Mouse (Mus musculus) intestine, embryonic 14.5 days (tissue): ENCODE data around the gene Vasp. TPM values are rescaled to one million over a fixed set of nuclear protein-coding genes. Genes with fewer than 3 reads are reported as not detected.
A peak's percentile ranks its signal among the peaks of the same experiment; 100 is the strongest.

Source experiments
- ATAC-seq: fragments of 200-750 bp; cut with Nextera tagmentation; replicated peaks from 2 replicates; pipeline ENCODE4 v1.8.0; 2017; ENCODE audit warnings: low read depth, moderate number of reproducible peaks, moderate TSS enrichment, moderate library complexity; ENCODE audit not compliant: low FRiP score, low TSS enrichment
- DNase-seq: peaks from one replicate; pipeline ENCODE4 v3.0.0-alpha.2; 2018; ENCODE audit warnings: low spot score
- H3K27ac ChIP-seq: fragments of 300-500 bp; sonication (generic); 2 replicates; pipeline ENCODE4 v1.5.1; 2014; ENCODE audit warnings: low read depth, mild to moderate bottlenecking, control low read depth
- H3K27me3 ChIP-seq: fragments of 300-500 bp; sonication (generic); replicated peaks from 2 replicates; pipeline ENCODE4 v1.6.1; 2014; ENCODE audit warnings: low read length, control low read depth; ENCODE audit not compliant: control insufficient read depth, insufficient read depth
- H3K36me3 ChIP-seq: fragments of 300-500 bp; sonication (generic); 2 replicates; pipeline ENCODE4 v1.6.1; 2014; ENCODE audit warnings: low read length, control low read depth; ENCODE audit not compliant: control insufficient read depth, insufficient read depth
- H3K4me1 ChIP-seq: fragments of 300-500 bp; sonication (generic); replicated peaks from 2 replicates; pipeline ENCODE4 v1.6.1; 2014; ENCODE audit warnings: low read length, control low read depth, mixed read lengths; ENCODE audit not compliant: control insufficient read depth, insufficient read depth
- H3K4me2 ChIP-seq: fragments of 300-500 bp; sonication (generic); 2 replicates; pipeline ENCODE4 v1.6.1; 2014; ENCODE audit warnings: low read length
- H3K4me3 ChIP-seq: fragments of 300-500 bp; sonication (generic); 2 replicates; pipeline ENCODE4 v1.5.1; 2014; ENCODE audit warnings: low read depth, low read length, control low read depth, mixed read lengths
- H3K9ac ChIP-seq: fragments of 300-500 bp; sonication (generic); 2 replicates; pipeline ENCODE4 v1.6.1; 2014; ENCODE audit warnings: mild to moderate bottlenecking, low read length
- H3K9me3 ChIP-seq: fragments of 300-500 bp; sonication (generic); 2 replicates; pipeline ENCODE4 v1.6.1; 2016; ENCODE audit warnings: low read length, control low read depth; ENCODE audit not compliant: control insufficient read depth
- WGBS: fragments of 180-500 bp; shearing (Covaris S2); extraction: QIAGEN DNeasy Blood & Tissue Kit; methylation state at CpG from one replicate; pipeline ENCODE4 v1.1.7; 2014; 5-methylcytosine and 5-hydroxymethylcytosine counted together
- polyA plus RNA-seq: library from polyadenylated mRNA; unstranded; fragments of >200 nt; fragmentation: Nextera tagmentation; extraction: Ambion mirVana; gene quantifications from 2 replicates; pipeline ENCODE4 v1.2.1, GENCODE M21; 2014

Vasp gene
- 78.5 and 79.2 TPM in 2 replicates for polyA plus RNA-seq

DNA sequence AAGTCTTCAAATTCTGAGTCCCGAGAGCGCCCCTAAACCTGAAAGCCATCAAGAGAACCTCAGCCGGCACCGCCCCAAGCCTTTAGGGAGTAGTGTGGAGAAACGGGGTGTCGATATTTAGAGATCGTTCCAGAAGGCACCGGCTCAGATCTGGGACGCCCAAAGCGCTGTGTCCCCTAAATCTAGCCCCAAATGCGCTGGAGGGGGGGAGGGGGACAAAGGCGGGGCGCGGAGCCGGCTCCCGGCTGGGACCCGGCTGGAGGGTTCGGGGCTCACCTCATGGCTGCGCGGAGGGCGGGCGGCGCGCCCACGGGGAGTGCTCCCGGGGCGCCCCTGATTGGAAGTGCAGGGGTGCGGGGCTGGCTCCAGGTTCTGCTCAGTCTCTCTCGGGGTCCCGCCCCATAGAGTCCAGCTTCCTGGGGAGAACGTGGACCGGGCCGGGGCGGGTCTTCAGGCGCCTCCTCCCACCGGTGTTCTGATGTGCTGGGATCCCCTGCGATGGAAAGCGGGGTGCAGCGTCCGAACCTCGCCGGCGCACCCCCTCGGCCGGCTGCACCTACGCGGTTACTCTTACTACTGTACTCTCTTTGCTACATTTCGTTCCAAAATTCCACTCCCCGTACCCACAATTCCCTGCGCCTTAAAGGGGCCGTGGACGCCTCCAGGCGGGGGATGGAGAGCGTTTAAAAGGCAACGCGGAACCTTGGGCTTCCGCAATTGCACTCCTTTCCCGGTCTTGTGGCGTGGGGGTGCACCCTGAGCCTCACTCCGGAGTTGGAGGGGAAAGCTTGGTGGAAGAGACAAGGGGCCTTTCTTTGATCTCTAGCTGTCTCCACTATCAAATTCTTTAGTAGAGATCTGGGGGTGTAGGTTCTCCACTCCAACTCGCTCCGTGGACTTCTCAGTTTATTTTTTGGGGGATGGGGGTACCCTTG lies at the start of gene Vasp:
Gene Vasp (minus strand): TSS at position 580 of the 935 bp plus-strand sequence.
- Histone ChIP-seq H3K27me3 (no peaks in the 10 kb centered on the region), H3K4me1 (peaks cover 23% of the 10 kb centered on the region), H3K9ac (peak within 1 kb of the TSS; percentile 90), H3K4me2 (peak within 1 kb of the TSS; percentile 96), H3K4me3 (peak within 1 kb of the TSS; percentile 88), H3K36me3 (peaks cover 13% of the 10 kb centered on the region; the same call in 1 of the 2 replicates), H3K9me3 (no peaks in the 10 kb centered on the region), H3K27ac (peak within 1 kb of the TSS; percentile 93)
- under 1% methylated on average over 57 of the region's 62 CpGs for WGBS
- peak; percentile 89 for DNase-seq
- ATAC-seq = peak; percentile 75

DNA sequence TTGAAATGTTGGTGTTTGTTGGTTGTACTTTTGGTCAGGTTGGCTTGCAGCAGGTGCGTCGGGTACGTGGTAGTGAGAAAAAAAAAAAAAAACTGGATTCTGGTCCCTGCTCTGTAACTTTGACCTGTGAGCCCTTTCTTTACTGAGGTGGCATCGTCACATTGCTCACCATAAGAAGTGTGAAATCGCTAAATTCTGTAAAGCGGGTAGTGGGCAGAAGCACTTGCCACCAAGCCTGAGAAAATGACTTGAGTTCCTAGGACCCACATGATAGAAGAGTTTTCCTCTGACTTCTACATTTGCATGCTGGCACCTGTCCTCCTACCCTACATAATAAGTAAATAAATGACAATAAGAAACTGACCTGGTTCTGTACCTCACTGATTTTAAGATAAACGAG lies 49.0 kb upstream of the Vasp start:
- H3K36me3 ChIP-seq = no peaks in the 10 kb centered on the region
- ATAC-seq (no peak), DNase-seq (no peak)
- 0 out of 2 replicates have a peak overlapping the region, but pooled peaks have one; percentile 47 for H3K4me3 ChIP-seq
- H3K27ac ChIP-seq = no peak overlapping the region
- H3K4me2 ChIP-seq = peak overlapping the region; percentile 78
- H3K9me3 ChIP-seq = no peaks in the 10 kb centered on the region
- H3K27me3 ChIP-seq = peaks cover 22% of the 10 kb centered on the region; the same call in 1 of the 2 replicates
- WGBS = 41% methylated on average over 7 of the region's 7 CpGs
- peaks cover 5% of the 10 kb centered on the region for H3K4me1 ChIP-seq
- H3K9ac ChIP-seq = 0 out of 2 replicates have a peak overlapping the region, but pooled peaks have one; percentile 29

DNA sequence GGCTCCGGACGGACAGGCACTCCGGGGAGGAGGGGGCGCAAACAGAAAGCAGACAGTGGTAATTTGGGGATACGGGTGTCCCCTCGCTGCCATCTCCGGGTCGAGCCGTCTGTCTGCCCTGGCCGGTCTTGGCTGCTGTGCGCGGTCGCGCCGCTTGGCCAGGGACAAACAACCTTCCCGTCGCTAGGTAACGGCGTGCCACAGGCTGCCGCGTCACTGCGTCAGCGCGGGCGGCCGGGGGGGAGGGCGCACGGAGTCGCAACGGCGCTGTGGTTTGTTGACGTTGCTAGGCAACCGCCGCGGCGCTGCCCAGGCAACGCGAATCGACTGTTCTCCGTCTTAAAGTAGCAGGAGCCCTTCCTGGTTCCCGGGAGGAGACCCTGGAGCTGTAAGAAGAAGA lies 48.3 kb upstream of the Vasp start:
- Histone ChIP-seq H3K4me3 (peak overlapping the region; percentile 47), H3K27ac (peak overlapping the region; percentile 38; the same call in 1 of the 2 replicates), H3K36me3 (no peaks in the 10 kb centered on the region), H3K9ac (peak overlapping the region; percentile 67), H3K27me3 (peaks cover 23% of the 10 kb centered on the region; the same call in 1 of the 2 replicates), H3K9me3 (no peaks in the 10 kb centered on the region), H3K4me2 (peak overlapping the region; percentile 78), H3K4me1 (peaks cover 5% of the 10 kb centered on the region; the same call in 1 of the 2 replicates)
- peak; percentile 91 for ATAC-seq
- under 1% methylated on average over 41 of the region's 41 CpGs for WGBS
- DNase-seq = peak; percentile 97

DNA sequence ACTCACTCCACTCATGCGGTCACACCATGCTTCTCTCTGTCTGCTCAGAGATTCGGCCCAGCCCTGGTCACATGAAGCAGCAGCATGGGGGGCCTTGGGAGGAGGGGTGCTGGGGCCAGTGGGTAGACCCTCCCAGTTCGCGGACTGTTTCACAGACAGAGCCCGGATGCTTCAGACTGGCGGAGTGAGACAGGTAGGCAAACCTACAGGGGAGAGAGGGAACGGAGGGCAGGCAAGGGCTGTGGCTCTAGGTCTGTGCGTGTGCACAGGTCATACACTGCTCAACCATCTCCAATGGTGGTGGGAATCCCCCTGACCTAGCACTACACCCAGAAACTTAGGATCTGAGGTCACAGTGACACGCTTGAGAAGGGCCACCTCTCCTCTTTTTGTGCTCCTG lies 47.8 kb upstream of the Vasp start:
- peak overlapping the region; percentile 38; the same call in 1 of the 2 replicates for H3K27ac ChIP-seq
- WGBS = 17% methylated on average over 9 of the region's 9 CpGs

DNA sequence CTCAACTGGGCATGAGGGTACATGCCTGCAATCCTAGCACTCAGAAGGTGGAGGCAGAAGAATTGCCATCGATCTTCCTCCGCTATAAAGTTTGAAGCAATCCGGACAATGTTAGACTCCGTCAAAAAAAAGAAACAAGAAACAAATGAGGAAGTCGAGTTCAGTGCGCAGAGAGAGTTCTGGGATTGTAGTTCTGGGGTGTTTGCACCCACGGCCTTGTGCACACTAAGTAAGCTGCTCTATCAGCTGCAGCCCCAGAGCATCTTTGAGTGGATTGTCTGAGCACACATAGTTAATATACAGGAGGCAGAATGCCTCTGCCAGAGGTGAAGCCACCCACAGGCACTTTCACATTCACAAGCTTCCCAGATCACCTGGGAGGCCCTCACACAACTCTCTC lies 47.1 kb upstream of the Vasp start:
- Histone ChIP-seq H3K9ac (no peak overlapping the region), H3K4me3 (no peak overlapping the region), H3K9me3 (no peaks in the 10 kb centered on the region), H3K4me2 (no peak overlapping the region), H3K27me3 (peaks cover 23% of the 10 kb centered on the region; the same call in 1 of the 2 replicates), H3K27ac (no peak overlapping the region), H3K36me3 (no peaks in the 10 kb centered on the region), H3K4me1 (peaks cover 5% of the 10 kb centered on the region; the same call in 1 of the 2 replicates)
- WGBS = 76% methylated on average over 7 of the region's 7 CpGs
- ATAC-seq = no peak
- DNase-seq = no peak

More for the DNA sequence above, 47.8 kb upstream of the Vasp start:
- H3K9me3 ChIP-seq = no peaks in the 10 kb centered on the region
- no peaks in the 10 kb centered on the region for H3K36me3 ChIP-seq
- DNase-seq = no peak
- H3K4me3 ChIP-seq = peak overlapping the region; percentile 47
- peak; percentile 65 for ATAC-seq
- H3K4me2 ChIP-seq = peak overlapping the region; percentile 78
- peaks cover 5% of the 10 kb centered on the region; the same call in 1 of the 2 replicates for H3K4me1 ChIP-seq
- H3K9ac ChIP-seq = peak overlapping the region; percentile 67
- H3K27me3 ChIP-seq = peaks cover 23% of the 10 kb centered on the region; the same call in 1 of the 2 replicates

DNA sequence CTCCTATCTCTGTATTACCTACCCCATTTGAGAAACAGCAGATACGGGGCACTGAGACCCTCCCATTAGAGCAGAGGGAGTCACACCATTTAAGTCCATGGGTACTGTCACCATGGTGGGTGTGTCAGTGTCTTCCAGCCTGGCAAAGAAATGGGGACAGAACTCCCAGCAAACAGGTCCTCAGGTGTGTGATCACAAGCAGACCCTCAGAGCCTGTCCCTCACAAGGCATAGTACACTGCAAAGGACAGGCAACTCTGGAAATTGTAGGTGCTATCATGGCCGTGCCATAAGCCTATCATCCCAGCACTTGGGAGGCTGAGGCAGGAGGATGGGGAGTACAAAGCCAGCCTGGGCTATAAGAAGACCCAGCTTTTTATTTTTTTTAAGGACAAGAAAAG lies 46.6 kb upstream of the Vasp start:
- WGBS = 58% methylated on average over 2 of the region's 2 CpGs
- Histone ChIP-seq H3K4me1 (peaks cover 5% of the 10 kb centered on the region; the same call in 1 of the 2 replicates), H3K4me3 (no peak overlapping the region)

DNA sequence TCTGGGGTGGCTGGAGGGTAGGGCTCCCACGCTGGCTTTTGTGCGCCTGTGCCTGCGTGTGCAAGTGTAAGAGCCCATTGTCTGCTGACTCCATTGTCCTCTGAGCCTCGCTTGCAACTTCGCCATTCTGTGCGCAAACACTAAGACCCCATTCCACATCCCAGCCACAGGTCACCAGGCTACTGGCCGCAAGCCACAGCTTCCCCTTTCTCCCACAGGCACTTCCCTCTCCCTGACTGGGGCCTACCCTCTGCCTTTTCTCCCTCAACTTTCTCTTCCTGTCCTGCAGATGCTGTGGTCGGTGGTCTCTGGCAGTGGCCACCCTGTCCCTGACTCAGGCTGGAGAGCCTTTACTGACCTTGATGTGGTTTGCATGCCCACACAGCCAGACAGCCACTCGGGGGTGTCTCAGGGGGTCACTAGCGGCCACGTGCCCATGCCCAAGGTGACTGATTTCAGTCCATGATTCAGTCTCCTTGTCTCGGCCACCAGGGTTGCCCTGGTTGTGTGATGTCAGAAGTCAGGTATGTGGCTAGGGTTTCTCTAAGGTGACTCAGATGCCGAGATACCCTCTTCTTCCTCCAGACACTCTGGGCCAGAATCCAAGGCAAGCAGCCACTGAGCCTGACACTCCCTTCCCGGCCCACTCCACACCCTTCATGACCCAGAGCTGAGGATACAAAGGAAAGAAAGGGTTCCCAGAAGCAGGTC lies 45.0 kb upstream of the Vasp start:
- Histone ChIP-seq H3K4me2 (no peak overlapping the region), H3K36me3 (no peaks in the 10 kb centered on the region), H3K4me1 (peaks cover 5% of the 10 kb centered on the region; the same call in 1 of the 2 replicates), H3K9ac (no peak overlapping the region), H3K27ac (no peak overlapping the region), H3K4me3 (no peak overlapping the region), H3K27me3 (peaks cover 27% of the 10 kb centered on the region), H3K9me3 (peaks cover 5% of the 10 kb centered on the region; the same call in 1 of the 2 replicates)
- DNase-seq (no peak), ATAC-seq (no peak)
- 58% methylated on average over 14 of the region's 14 CpGs for WGBS

More for the DNA sequence above, 46.6 kb upstream of the Vasp start:
- Histone ChIP-seq H3K9me3 (no peaks in the 10 kb centered on the region), H3K9ac (no peak overlapping the region), H3K27me3 (peaks cover 26% of the 10 kb centered on the region), H3K27ac (no peak overlapping the region), H3K36me3 (no peaks in the 10 kb centered on the region), H3K4me2 (no peak overlapping the region)
- ATAC-seq = no peak
- DNase-seq = no peak

DNA sequence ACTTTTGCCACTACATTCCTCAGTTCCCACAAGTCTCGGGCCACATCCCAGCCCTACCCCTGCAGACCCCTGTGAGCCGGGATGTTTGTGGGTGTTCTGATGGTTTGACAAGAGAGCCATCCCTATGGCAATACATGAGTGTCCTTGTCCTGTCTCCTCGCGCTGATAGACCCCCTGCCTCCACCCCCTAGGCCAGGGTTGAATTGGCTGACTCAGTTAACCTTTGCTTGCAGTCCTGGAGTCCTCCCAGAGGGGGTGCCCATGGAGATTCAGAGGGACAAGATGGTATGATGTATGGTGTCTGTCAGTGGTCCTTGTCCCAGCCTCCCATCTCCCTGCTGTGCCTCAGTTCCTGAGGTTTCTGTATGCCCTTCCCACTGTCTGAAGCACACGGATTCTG lies 42.4 kb upstream of the Vasp start:
- Histone ChIP-seq H3K9ac (no peak overlapping the region), H3K4me1 (peaks cover 9% of the 10 kb centered on the region), H3K4me3 (no peak overlapping the region), H3K27ac (no peak overlapping the region), H3K9me3 (peaks cover 5% of the 10 kb centered on the region; the same call in 1 of the 2 replicates), H3K4me2 (no peak overlapping the region), H3K27me3 (peaks cover 27% of the 10 kb centered on the region), H3K36me3 (no peaks in the 10 kb centered on the region)
- DNase-seq (no peak), ATAC-seq (no peak)
- WGBS = 52% methylated on average over 5 of the region's 5 CpGs
